Mouse (Mus musculus) embryonic fibroblast, embryonic 13.5 days (primary cell): ENCODE data around the gene Ggta1. TPM values are rescaled to one million over a fixed set of nuclear protein-coding genes. Genes with fewer than 3 reads are reported as not detected.

Source experiments
- H3K27ac ChIP-seq: 2 replicates; pipeline ENCODE4 v1.5.1; 2012; ENCODE audit warnings: low read length, control low read depth, inconsistent platforms; ENCODE audit not compliant: insufficient read depth
- H3K4me1 ChIP-seq: 2 replicates; pipeline ENCODE4 v1.6.1; 2011; ENCODE audit warnings: low read length; ENCODE audit not compliant: control insufficient read depth, insufficient read depth
- H3K4me3 ChIP-seq: 2 replicates; pipeline ENCODE4 v1.5.1; 2011; ENCODE audit warnings: mild to moderate bottlenecking, control low read depth, low read length; ENCODE audit not compliant: insufficient read depth
- CTCF ChIP-seq: IDR thresholded peaks from 2 replicates; pipeline ENCODE4 v1.5.1; 2011; ENCODE audit warnings: mild to moderate bottlenecking, control low read depth, low read length, moderate library complexity, borderline replicate concordance; ENCODE audit not compliant: insufficient read depth
- POLR2A ChIP-seq: IDR thresholded peaks from 2 replicates; pipeline ENCODE4 v1.6.1; 2011; ENCODE audit warnings: low read depth, mild to moderate bottlenecking, control low read depth, low read length, moderate library complexity
- polyA plus RNA-seq: library from polyadenylated mRNA; stranded (reverse); fragments of >200 nt; gene quantifications from 2 replicates; pipeline ENCODE4 v1.2.4, GENCODE M21; 2011; ENCODE audit warnings: low read depth; ENCODE audit not compliant: missing spikeins, insufficient read length

Ggta1 gene
- polyA plus RNA-seq, 1 experiment, result 58.5 TPM

DNA sequence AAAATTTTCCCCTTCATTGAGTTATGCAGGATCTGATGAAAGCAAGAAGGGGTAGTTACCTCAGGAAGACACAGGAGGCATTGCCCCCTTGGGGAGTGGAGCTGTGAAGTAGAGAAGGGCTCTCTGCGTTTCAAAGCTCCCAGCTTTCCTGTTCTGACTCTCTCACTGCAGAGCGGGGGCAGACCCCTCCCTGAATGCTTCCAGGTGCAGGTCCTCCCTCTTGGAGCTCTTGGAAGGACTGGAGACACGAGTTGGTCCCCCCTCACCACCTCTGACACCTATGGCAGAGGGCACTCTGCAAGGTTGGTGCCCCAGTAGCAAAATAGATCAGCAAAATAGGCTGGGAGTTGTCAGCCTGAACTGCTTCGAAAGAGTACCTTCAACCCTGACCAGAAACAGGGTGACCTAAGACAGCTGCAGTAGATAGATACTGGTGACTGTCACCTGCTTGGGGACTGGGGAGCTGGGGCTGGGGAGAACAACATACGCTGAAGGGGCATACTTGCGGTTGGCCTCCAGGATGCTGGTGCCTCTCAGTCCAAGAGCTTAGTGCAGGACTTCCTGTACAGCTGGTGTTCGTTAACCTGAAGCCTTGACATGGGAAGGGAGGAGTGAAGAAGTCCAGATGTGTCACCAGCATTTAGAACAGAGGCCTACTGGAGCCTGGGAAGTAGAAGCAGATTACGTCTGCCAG lies 40.8 kb upstream of the Ggta1 start:
- H3K4me1 ChIP-seq, result peaks cover 16% of the 10 kb centered on the region
- H3K27ac ChIP-seq, result no peak overlapping the region
- H3K4me3 ChIP-seq, result no peak overlapping the region
- TF ChIP-seq POLR2A (no peak), CTCF (no peak)

DNA sequence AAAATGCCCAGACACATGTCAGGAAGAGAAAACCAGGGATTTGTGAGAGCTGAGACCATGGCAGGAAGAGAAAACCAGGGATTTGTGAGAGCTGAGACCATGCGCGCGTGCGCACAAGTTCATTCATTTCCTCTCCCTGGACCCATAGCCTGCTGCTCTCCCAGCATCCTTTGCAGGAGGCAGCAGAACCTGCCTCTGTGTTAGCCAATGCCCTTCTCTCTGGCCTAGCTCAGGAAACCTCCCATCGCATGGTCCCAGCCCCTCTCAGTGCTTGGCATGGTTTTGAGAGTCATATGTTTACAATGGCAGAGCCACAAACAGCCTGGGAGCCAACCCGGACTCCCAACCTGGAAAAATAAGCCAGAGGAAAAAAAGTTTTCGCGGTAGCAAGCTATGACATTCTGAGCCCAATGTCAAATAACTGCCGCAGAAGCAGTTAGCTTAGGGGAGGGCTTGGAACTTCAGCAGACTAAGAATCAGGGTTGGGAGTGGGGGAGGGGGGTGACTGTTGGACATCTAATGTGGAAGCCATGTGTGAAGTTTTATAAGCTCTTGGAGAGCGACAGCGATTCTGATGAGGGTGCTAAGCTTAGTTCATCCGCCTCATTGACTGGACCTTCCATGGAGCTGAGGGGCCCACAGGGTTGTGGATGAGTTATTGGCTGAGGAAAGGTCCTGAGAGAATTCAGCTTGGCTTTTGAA lies 40.1 kb upstream of the Ggta1 start:
- Histone ChIP-seq H3K27ac (no peak overlapping the region), H3K4me3 (no peak overlapping the region), H3K4me1 (peaks cover 12% of the 10 kb centered on the region)
- no peak for TF ChIP-seq POLR2A
- TF ChIP-seq CTCF, result no peak

DNA sequence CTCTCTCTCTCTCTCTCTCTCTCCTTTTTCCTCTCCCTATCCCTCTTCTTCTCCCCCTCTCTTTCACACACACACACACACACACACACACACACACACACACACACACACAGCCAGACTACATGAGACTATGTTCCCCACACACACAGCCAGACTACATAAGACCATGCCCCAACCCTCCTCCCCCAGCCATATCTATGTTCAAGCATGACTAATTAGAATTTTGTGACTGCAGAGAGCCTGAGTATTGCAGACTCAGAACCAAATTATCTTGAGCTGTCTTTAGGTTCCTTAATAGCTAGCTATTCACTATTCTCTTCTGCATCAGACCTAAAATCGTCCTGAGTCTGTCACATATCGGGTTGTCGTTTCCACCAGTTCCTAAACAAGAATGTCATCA lies 39.5 kb upstream of the Ggta1 start:
- peaks cover 11% of the 10 kb centered on the region for H3K4me1 ChIP-seq
- H3K27ac ChIP-seq, result no peak overlapping the region
- TF ChIP-seq CTCF, result no peak
- TF ChIP-seq POLR2A, result no peak
- no peak overlapping the region for H3K4me3 ChIP-seq

DNA sequence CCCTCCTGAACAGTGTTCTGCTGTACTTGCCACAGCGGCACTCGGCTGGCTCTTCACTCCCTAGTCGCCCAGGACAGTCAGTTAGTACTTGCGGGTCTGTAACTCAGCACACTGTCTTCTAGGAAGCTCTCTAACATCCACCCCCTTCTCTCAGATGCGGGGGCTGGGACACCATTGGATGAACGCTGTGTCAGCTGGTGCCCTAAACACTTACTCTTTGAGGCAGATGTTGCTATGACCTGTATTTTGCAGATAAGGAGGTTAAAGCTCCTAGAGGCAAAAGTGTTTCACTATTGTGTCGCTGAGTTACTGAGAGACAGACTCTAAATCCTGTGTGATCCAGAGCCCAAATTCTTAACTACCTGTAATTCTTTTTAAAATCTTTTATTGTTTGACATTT lies 36.4 kb upstream of the Ggta1 start:
- TF ChIP-seq POLR2A, result no peak
- TF ChIP-seq CTCF, result no peak

DNA sequence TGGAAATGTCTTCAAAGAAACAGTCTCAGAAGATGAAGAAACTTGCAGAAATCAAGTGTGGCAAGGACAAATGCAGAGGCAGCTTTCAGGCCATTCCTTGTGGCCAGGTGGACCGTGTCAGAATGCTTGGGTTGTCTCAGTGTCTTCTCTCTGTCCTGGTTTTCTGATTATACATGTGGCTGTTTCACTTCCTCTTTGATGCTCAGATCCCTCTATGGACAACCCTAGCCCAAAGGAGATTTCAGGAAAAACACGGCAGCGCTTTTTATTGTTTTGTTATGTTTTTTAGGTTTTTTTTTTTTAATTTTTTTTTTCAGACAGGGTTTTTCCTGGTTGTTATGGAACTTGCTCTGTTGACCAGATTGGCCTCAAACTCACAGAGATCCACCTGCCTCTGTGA lies 35.9 kb upstream of the Ggta1 start:
- Histone ChIP-seq H3K4me1 (peaks cover 17% of the 10 kb centered on the region), H3K4me3 (no peak overlapping the region), H3K27ac (no peak overlapping the region)
- TF ChIP-seq POLR2A (no peak), CTCF (no peak)

More for the DNA sequence above, 36.4 kb upstream of the Ggta1 start:
- Histone ChIP-seq H3K4me1 (peaks cover 20% of the 10 kb centered on the region), H3K27ac (no peak overlapping the region), H3K4me3 (no peak overlapping the region)

DNA sequence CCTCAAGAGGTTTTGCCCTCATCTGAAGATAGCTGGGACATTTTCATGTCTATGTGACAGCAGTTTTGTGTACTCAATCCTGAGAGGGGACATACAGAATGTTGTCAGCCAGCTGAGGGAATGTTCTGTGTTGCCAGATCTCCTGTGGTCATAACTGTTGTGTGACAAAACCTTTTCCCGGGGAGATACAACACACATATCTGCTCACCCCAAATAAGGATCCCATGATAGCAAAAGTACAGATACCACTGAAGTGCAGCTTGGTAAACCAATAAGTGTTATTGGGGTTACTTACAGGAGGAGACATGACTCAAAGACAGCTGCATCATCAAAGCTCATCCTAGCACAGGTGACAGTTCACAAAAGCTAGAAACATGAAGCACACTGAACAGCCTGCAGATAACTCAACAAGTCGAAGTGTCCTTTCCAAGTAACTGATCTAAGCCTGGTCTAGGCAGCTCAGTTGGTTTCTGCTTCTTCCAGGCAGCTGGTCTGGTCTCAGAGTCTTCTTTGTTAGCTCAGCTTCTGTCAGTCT lies 34.7 kb upstream of the Ggta1 start:
- no peak overlapping the region for H3K27ac ChIP-seq
- H3K4me3 ChIP-seq, result no peak overlapping the region
- TF ChIP-seq CTCF, result no peak
- no peak for TF ChIP-seq POLR2A
- peaks cover 14% of the 10 kb centered on the region; the same call in 1 of the 2 replicates for H3K4me1 ChIP-seq

DNA sequence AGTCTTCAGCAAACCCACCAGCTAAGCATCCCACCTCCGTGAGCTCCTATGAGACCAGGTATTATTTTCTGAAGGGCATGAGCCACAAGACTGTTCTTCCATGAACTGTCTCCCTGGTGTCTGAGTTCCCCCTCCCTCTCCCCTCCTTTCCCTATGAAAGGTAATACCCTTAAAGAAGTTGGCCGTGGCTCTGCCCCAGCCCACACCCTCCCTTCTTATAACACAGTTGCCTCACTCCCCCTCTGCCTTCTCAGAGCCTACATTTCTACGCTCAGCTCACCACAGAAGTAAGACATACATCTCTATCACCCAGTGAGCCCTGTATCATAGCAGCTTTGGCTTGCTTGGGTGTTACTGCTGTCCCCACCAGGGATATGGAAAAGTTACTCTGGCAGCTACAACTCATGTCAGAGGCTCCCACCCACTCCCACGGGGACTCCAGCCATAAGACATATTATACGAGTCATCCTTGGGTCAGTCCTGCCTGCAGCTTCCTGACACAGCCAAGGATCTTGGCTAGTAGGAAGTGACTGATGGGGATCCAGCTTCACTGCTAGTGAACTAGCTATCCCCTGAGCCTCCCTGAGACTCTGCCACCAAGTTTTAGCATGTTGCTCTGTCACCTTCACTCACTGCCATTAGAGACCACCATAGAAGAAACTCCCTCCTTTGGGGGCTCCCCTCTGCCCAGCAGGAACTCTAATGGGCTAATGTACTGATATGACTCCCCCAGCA lies 33.4 kb upstream of the Ggta1 start:
- Histone ChIP-seq H3K4me3 (no peak overlapping the region), H3K4me1 (peaks cover 14% of the 10 kb centered on the region; the same call in 1 of the 2 replicates), H3K27ac (0 out of 2 replicates have a peak overlapping the region, but pooled peaks have one; percentile 23)
- TF ChIP-seq POLR2A (no peak), CTCF (no peak)

DNA sequence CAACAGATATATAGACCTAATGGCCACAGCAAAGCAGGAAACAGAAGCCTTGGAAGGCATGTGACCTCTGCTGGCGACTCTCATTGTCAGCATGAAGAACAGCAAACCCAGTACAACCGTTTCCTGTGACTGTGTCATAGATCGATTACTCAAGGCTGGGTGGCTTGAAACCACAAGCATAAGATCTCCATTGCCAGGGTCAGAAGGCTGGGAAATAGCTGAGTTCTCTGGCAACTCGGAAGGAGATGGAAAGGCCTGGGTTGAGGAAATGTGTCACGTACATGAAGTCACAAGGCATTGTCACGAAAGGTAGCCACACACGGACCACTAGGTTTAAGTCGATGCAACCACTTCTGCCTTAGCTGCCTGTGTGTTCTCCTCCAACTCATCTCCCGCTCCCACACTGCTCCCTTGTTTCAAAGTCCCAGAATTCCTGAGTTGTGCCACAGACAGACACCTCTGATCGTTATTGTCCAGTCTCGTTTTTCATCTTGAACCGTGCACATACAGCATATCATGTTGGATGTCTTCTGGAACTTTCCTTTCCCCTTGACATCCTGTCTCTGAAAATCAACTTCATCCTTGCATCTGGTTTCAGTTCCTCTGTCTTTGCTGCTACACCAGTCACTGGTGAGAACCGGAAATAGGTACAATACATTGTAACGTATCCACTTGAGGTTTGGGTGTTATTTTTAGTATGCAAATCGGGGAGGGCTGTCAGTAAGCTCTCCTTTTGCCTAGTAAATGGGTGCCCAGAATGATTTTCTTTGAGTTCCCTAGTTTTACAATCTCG lies 32.7 kb upstream of the Ggta1 start:
- no peak overlapping the region for H3K4me3 ChIP-seq
- TF ChIP-seq POLR2A, result no peak
- TF ChIP-seq CTCF, result no peak
- peak overlapping the region; percentile 23; the same call in 1 of the 2 replicates for H3K27ac ChIP-seq
- peaks cover 16% of the 10 kb centered on the region; the same call in 1 of the 2 replicates for H3K4me1 ChIP-seq

DNA sequence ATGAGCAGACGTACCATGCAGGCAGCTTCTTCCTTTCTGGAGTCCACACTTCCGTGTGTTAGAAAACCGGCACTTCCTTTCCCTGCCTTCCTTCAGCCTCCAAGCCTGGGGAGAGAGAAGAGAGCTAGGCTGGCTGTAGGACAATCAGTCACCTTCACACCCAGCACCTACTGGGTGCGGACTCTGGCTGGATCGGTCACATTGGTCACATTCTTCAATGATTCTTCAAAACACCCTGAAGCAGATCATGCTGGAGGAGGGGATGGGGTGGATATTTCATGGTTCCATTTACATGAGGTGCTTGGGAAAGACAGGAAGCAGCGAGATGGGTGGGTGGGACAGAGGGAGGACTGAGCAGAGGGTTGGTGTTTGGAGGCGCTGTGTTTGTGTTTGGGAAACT lies 30.5 kb upstream of the Ggta1 start:
- Histone ChIP-seq H3K4me1 (peaks cover 20% of the 10 kb centered on the region; the same call in 1 of the 2 replicates), H3K4me3 (no peak overlapping the region), H3K27ac (no peak overlapping the region)
- TF ChIP-seq CTCF (no peak), POLR2A (no peak)
